Mouse (Mus musculus) embryo, embryonic 11 days (tissue): ENCODE results near the gene Hist1h3f.
"Not testable (repeated sequence)": the region's sequence is repeated elsewhere in the genome, so short reads cannot be mapped to it uniquely, and the experiment has no call there.

Source experiments
- DNase-seq: peaks from one replicate; pipeline ENCODE4 v3.0.0-alpha.2; 2015

The Hist1h3f gene

DNA sequence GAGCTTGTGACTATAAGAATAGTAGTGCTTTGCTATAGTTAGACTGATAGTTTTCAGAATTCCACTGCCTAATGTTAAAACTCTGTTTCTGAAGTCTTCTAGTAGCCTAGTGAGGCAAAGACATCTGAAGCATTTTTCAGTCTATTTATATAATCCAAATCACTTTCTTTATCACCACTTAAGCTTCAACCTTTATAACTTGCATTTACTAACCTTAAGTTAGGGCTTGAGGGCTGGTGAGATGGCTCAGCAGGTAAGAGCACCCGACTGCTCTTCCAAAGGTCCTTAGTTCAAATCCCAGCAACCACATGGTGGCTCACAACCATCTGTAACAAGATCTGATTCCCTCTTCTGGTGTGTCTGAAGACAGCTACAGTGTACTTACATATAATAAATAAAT, 4.0 kb upstream of the Hist1h3f start:
- not testable (repeated sequence) for DNase-seq

DNA sequence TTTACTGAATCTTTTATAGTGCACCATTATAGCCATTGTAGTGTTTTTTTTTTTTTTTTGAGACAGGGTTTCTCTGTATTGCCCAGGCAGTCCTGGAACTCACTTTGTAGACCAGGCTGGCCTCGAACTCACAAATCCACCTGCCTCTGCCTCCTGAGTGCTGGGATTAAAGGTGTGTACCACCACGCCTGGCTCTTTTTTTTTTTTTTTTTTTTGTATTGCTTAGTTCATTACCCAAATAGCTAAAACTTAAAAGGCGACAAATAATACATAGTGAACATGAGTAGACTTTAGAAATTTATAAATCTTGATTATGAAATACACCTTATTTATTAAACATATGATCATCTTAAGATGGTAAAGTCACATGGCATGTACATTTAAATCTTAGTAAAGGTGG, 2.4 kb upstream of the Hist1h3f start:
- no peak for DNase-seq

- not testable (repeated sequence) for DNase-seq
These were observed 1.4 kb upstream of the Hist1h3f start for GRCm38 (mm10) chr13:23542225-23542980.

DNA sequence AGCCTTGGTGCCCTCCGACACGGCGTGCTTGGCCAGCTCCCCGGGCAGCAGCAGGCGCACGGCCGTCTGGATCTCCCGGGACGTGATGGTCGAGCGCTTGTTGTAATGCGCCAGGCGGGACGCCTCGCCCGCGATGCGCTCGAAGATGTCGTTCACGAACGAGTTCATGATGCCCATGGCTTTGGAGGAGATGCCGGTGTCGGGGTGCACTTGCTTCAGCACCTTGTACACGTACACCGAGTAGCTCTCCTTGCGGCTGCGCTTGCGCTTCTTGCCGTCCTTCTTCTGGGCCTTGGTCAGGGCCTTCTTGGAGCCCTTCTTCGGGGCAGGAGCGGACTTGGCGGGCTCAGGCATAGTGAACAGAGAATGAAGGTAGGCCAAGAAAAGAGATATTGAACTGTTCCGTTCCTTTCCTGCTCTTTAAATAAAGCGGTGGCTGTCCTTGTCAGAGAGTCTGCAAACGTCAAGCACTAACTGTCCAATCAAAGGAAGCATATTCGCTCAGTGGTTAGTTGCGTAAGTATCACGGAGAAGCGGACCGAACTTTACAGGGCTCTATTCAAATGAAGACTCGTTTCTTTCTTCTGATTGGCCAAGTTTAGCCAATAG, 749 bp upstream of the Hist1h3f start, which contains the start of gene Hist1h2bh:
Hist1h2bh (minus strand) TSS at position 394 of the 609 bp plus-strand sequence.
- DNase-seq = peak; percentile 93

DNA sequence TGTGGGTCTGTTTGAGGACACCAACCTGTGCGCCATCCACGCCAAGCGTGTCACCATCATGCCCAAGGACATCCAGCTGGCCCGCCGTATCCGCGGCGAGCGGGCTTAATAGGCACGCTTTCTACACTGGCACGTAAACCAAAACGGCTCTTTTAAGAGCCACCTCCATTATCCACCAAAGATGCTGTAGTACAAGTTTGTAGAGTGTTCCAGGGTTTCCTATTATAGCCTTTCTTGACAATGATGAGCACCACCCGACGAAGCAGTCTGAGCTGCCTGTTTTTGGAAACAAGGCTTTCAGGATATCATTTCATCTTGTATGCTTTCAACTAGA, 902 bp downstream of the Hist1h3f start:
- not testable (repeated sequence) for DNase-seq

- DNase-seq = no peak
These were observed 2.8 kb downstream of the Hist1h3f start for GRCm38 (mm10) chr13:23546694-23547093.

DNA sequence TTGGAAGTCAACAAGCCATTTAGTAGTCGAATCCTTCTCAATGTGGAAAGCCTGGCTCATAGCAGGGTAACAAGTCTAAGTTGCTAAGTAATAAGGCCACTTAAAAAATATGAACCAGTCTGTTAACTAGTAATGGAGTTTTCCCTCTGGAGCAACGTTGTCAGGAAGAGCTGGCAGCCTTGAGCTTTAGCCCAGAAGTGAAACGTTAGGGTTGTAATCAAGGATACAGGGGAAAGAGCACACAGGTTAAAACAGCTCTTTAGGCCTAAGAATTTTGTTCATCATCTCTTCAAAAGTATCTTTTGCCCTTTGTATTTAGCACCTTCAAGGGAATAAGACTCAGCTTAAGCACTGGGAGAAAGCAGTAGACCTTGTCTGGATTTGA, 6.9 kb downstream of the Hist1h3f start:
- DNase-seq = peak; percentile 55

DNA sequence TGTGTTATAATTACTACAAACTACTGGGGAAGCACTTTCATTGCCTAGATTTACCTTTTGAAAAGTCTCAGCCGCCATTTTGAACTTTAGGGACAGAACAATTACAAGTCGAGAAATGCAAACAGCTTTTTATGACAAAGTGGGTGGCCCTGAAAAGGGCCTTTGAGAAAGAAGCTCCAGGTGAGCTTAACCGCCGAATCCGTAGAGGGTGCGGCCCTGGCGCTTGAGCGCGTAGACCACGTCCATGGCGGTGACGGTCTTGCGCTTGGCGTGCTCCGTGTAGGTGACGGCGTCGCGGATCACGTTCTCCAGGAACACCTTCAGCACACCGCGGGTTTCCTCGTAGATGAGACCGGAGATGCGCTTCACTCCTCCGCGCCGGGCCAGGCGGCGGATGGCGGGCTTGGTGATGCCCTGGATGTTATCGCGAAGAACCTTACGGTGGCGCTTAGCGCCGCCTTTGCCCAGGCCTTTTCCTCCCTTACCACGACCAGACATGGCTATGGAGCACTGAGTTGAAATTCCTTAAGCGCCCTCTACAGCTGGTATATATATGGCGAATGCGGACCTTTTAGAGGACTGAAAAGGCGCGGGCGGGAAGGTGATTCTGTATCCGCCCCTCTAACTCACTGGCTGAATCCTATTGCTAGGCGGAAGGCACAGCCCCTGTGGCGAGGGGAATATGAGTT, 7.4 kb downstream of the Hist1h3f start, which contains the start of gene Hist1h4f:
Hist1h4f (minus strand) TSS at position 503 of the 689 bp plus-strand sequence.
- peak; percentile 95 for DNase-seq

GRCm38 (mm10) chr13:23551931-23552914, 8.4 kb downstream of the Hist1h3f start:
- DNase-seq = no peak

DNA sequence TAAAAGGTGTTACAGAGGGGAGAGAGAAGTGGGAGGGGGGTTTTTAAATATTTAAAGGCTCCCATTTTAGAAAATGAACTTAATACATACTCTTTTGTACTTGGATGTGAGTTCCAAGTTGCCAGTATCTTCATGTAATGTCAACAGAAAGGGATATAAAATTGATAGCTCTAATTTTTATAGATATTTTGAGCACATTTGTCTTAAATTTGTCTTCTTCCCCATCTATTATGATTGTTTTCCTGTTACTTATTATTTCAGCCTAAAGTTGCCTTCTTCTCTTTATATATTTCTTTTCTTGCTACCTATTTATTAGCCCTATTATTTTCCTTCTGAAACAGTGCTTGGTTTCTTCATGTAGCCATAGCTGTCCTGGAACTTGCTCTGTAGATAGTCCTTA, 9.1 kb downstream of the Hist1h3f start, which contains the start of gene Hist1h1d:
Hist1h1d (plus strand) TSS at position 301 of the 400 bp plus-strand sequence.
- DNase-seq = no peak

GRCm38 (mm10) chr13:23554393-23554792, 10.5 kb downstream of the Hist1h3f start:
- peak; percentile 25 for DNase-seq

DNA sequence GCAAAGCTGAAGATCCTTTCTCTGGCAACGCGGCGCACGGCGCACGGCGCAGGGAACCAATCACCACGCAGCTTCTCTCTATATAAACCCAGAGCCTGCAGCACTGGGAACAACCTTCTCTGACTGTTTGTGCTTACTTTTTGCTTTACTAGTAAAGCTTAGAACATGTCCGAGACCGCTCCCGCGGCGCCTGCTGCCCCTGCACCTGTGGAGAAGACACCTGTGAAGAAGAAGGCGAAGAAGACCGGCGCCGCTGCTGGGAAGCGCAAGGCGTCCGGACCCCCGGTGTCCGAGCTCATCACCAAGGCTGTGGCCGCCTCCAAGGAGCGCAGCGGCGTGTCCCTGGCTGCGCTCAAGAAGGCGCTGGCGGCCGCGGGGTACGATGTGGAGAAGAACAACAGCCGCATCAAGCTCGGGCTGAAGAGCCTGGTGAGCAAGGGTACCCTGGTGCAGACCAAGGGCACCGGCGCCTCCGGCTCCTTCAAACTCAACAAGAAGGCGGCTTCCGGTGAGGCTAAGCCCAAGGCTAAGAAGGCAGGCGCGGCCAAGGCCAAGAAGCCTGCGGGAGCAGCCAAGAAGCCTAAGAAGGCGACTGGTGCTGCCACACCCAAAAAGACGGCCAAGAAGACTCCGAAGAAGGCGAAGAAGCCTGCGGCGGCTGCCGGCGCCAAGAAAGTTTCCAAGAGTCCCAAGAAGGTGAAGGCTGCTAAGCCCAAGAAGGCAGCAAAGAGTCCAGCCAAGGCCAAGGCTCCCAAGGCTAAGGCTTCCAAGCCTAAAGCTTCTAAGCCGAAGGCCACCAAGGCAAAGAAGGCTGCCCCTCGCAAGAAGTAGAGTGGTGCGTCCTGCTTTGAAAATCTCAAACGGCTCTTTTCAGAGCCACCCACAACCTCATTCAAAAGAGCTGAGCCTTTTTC, 11.3 kb downstream of the Hist1h3f start:
- DNase-seq = peak; percentile 93

- DNase-seq = peak; percentile 92
These were observed 12.1 kb downstream of the Hist1h3f start for GRCm38 (mm10) chr13:23555839-23556416.

DNA sequence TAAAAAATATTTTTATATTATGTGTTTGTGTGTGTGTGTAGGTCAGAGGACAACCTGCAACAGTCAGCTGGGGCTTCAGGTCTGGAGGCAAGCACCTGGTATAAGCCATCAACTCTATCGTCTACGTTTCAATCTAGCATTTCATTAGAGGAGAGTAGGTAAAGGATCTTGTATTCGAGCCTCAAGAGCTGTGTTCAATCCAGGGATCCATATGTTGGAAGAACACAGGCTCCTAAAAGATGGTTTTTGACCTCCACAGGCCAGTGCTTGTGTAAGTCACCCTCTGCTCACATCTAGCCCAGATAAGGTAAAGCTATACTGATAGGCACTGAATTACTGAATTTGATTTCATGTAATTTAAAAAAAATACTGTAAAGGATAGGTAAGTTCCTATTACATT, 13.1 kb downstream of the Hist1h3f start:
- no peak for DNase-seq

- not testable (repeated sequence) for DNase-seq
These were observed 16.8 kb downstream of the Hist1h3f start for GRCm38 (mm10) chr13:23560699-23561098.

GRCm38 (mm10) chr13:23561531-23561882, 17.7 kb downstream of the Hist1h3f start:
- DNase-seq = not testable (repeated sequence)

DNA sequence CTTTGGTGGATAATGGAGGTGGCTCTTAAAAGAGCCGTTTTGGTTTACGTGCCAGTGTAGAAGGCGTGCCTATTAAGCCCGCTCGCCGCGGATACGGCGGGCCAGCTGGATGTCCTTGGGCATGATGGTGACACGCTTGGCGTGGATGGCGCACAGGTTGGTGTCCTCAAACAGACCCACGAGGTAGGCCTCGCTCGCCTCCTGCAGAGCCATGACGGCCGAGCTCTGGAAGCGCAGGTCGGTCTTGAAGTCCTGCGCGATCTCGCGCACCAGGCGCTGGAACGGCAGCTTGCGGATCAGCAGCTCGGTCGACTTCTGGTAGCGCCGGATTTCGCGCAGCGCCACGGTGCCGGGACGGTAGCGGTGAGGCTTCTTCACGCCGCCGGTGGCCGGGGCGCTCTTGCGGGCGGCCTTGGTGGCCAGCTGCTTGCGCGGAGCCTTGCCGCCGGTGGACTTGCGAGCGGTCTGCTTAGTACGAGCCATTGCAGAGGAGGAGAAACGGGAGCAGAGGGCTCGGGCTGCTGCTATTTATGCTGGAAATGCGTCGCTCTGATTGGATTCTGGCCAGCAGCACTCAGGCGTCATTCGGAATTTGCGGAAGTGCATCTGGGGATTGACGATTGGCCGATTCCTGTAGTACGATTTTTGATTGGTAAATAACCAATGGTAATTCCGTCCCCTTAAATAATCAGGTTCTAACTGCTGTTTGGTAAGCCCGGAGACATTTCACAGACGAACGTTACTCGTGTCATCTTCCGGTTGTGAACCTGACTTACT, 18.2 kb downstream of the Hist1h3f start, which contains the start of gene Hist1h3e:
Hist1h3e (minus strand) TSS at position 487 of the 777 bp plus-strand sequence.
- peak; percentile 96 for DNase-seq

DNA sequence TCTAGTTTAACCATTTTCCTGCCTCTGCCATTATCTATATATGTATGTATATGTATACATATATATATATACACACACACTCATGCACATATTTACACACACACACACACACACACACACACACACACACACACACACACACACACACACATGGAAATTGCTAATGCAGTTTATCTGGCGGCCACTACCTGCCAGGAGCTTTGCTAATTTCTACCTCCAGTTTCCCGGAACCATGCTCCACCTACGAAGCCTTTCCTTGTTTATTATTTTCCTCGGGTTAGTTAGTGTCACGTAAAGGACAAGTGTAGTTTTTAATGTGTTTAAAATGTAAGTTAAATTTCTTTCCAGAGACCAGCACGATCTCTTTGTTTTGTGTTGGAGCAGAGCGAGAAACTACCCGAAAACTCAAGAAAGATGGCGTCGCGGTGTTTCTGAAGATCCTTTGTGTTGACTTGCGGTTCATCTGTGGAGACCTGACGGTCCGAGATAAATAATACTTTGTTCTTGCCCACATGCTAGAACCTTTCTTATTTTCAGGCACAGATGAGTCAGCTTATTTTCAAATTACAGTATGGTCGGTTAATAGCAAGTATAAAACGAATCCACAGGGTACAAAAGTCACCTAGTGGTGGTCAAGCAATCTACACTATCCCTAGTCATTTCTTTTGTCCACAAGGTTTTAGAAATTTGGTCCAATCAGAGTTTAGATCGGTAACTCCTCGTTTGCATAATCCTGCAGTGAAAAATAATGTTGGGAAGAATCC, 19.0 kb downstream of the Hist1h3f start:
- peak; percentile 80 for DNase-seq

GRCm38 (mm10) chr13:23564482-23564881, 20.6 kb downstream of the Hist1h3f start:
- DNase-seq = no peak
